Mouse (Mus musculus): ENCODE results near the gene Hist1h1b.

Hist1h1b gene

GRCm38 (mm10) chr13:21781639-21782038 lies 1.2 kb upstream of the Hist1h1b start:
- DNase-seq, result no peak

DNA sequence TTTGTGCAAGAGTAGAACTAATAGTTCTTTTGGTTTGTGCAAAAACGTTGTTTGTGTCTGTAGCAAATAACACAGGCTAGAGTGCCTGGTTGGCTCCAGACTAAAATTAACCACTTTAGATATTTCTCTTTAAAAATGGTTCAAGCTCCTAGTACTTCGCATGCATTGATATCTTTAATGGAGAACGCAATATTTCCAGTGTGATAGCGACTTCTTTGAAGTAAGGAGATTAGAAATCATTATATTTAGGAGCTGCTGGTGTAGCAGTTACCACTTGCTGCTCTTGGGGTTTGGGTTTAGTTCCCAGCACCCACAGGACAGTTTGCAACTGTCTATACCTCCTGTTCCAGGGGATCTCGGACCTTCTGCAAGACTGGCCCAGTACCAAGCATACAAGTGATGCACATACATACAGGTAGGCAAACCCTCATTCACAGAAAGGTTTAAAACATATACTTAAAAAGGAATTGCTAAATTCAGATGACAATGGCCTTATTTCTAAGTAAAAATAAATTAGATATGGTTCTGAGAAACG lies 663 bp upstream of the Hist1h1b start:
- no peak for DNase-seq

DNA sequence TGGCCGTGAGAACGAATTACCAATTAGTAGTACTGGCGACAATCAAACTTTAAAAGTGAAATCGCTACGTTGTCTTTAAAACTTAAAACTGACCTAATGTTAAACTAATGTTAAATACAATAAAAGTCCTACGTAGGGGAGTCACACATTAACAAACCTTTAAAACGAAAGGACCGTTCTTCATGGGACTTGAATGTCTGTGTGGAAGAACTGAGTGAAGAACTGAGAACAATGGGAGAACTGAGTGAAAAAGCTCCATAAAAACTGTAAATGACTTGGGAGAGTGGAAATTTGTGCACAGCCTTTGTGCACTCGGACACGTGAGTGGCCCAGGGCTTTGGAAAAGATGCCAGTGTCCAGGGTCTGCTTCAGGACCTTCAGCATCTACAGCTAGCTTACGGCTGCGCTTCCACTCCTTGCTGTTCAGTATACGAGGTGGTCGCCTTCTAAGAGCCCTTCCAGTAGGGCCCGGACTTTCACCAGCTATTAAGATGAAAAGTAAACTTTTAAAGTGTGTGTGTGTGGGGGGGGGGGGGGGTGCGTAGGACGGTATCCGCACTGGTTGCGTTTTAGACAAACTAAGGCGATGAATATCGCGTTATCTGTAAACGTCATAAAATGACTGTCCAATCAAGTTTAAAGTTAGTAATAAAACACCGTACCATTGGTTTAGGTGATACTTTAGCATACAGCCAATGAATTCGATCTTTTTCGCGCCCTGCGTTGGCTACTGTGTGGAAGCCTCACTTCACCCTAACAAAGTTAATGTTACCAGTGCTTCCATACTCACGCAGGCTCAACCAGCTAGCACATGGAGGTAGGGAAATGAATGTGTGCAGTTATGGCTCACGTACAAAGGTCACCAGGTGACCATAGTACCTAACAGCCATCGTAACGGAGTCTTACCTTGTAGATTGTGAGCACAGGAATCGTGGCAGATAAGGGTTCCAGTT lies 1.3 kb downstream of the Hist1h1b start:
- DNase-seq, result peak; percentile 52 to 68

GRCm38 (mm10) chr13:21755707-21756106 lies 24.7 kb downstream of the Hist1h1b start:
- DNase-seq, result no peak

- peak in 1 of 2 experiments; percentile 15 for DNase-seq
These were observed 26.0 kb downstream of the Hist1h1b start for GRCm38 (mm10) chr13:21754294-21755001.

DNA sequence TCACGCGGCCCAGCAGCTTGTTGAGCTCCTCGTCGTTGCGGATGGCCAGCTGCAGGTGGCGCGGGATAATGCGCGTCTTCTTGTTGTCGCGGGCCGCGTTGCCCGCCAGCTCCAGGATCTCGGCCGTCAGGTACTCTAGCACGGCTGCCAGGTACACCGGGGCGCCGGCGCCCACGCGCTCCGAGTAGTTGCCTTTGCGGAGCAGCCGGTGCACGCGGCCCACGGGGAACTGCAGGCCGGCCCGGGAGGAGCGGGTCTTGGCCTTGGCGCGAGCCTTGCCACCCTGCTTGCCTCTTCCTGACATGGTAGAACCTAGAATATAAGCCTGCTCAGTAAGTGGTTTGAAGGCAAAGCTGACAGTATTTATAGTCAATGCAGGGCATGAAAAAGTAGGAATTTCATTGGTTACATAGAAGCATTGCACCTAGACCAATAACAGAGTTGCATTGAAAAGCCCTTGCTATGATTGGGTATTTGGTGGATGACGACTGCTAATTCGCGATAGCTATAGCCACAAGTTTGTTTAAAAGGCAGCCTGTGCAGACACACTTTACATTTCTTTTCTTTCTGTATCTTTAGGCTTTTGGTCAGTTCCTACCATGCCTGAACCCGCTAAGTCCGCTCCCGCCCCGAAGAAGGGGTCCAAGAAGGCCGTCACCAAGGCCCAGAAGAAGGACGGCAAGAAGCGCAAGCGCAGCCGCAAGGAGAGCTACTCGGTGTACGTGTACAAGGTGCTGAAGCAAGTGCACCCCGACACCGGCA lies 26.7 kb downstream of the Hist1h1b start, which contains the start of the genes Hist1h2ak and Hist1h2bn:
Hist1h2ak (minus strand) TSS at position 304 of the 762 bp plus-strand sequence.
Hist1h2bn (plus strand) TSS at position 600 of the 762 bp plus-strand sequence.
- peak; percentile 40 to 75 for DNase-seq

DNA sequence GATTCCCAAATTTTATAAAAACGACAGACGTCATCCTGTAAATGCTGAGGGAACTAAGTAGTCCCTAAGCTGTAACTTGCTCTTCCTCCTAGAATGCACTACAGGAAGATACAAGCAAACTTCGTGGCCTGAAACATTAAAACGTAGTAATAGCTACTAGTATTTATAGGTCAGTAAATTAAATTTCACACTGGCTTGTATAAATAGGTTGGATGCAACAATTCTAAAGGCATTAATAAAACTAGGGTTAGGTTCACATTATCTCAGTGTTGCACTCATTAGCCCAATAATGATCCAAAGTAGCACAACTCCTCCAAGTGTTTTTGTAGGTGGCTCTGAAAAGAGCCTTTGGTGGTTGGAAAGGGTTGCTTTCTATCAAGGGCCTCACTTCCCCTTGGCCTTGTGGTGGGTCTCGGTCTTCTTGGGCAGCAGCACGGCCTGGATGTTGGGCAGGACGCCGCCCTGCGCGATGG lies 27.3 kb downstream of the Hist1h1b start:
- no peak for DNase-seq

DNA sequence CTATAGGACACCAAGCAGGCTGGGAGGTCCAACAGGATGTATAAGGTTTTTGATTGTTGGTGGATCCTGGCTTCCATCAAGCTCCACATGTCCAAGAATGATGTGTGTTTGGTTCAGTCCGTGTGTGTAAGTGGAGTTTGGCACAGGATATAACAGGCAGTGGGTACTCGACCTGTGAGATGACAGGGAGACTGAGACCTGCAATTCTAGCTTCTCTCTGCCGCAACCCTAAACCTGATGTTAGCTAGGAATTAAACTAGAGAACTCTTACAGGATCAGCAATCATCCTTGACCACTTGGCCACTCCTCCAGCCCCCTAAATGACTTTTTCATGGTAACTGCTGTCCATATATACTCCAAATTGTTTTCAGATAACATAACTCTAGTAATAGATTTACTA lies 28.1 kb downstream of the Hist1h1b start:
- DNase-seq, result no peak

- no peak for DNase-seq
These were observed 28.6 kb downstream of the Hist1h1b start for GRCm38 (mm10) chr13:21751827-21752226.

GRCm38 (mm10) chr13:21751417-21751816 lies 29.0 kb downstream of the Hist1h1b start:
- no peak for DNase-seq

- DNase-seq, result peak; percentile 93 to 95
These were observed 30.0 kb downstream of the Hist1h1b start, which contains the start of gene Hist1h4k for GRCm38 (mm10) chr13:21750159-21751017. Hist1h4k (minus strand) TSS chr13:21750505.

DNA sequence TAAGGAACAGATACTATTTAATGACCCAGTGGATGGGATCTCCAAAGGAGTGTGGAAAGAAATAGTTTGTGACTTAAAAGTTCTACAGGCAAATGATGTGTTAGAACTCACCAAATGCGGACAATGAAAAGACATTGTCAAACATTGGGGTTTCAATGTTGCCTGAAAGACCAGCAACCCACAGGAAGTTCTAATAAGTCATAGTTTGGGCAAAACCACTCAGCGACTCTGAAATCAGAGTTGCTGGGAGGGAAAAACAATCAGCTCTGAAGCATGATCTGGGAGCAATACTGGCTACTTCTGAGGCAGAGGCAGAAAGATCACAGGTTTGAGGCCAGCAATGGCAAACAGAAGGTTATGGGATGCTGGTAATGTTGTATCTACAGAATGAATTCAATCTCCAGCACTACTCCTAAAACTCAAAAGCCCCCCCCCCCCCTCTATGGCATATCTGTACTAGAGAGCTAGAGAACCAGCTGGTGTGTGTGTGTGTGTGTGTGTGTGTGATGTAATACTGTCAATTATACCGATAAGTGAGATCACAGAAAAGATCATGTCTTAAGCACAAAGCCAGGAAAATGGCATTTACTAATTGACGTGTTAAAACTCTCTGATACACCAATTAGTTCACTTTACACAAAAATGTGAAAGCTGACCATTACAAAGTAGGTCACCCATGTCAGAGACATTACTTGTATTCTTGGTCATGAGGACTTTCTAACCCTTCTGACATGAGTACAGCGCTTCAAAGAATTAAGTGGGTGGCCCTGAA lies 30.9 kb downstream of the Hist1h1b start:
- DNase-seq, result no peak

- no peak for DNase-seq
These were observed 35.4 kb downstream of the Hist1h1b start for GRCm38 (mm10) chr13:21745006-21745405.

DNA sequence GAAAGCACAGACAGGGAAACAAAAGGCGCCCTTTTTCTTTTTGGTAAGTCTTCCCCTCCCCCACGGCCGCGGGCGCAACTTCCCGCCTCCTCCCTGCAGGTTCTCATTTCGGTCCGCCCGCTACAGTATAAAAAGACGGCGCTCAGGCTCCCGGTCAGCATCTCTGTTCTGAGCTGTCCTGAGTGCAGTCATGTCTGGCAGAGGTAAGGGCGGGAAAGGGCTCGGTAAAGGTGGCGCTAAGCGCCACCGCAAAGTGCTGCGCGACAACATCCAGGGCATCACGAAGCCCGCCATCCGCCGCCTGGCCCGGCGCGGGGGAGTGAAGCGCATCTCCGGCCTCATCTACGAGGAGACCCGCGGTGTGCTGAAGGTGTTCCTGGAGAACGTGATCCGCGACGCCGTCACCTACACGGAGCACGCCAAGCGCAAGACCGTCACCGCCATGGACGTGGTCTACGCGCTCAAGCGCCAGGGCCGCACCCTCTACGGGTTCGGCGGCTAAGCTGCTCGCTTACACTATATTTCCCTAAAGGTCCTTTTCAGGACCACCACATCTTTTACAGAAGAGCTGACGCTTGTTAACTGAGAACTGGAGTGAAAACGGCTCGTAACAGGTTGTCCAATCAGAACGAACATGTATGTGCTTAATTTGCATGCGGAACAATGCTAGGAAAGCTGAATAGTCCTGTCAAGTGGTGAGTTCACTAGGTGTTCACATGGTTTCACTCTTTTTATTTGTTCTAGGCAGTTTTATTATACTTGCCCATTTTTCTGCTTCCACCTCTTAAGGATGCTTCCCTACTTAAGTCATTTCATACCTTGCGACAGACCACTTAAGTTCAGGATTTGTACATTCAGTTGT lies 45.3 kb downstream of the Hist1h1b start, which contains the start of gene Hist1h4j:
Hist1h4j (plus strand) TSS at position 159 of the 862 bp plus-strand sequence.
- DNase-seq, result peak; percentile 76 to 77

GRCm38 (mm10) chr13:21734010-21734905 lies 46.2 kb downstream of the Hist1h1b start:
- DNase-seq, result peak; percentile 63 to 80

DNA sequence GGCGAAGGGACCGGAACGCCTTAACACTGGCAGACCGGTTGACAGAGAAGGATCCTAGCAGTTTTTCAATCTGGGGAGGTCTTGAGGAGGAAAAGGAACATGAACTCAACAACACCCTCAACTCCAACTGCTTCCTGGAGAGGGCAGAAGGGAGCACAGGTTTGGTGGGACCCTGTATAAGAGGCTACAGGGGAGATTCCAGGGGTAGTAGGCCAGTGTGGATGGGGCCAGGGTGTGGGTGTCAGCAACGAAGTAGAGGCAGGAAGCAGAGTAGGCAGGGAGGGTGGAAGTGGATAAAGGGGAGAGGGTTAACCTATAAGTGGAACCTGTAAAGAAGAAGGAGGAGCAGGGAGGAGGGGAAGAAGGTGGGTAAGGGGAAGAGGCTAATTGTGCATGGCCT lies 47.0 kb downstream of the Hist1h1b start:
- no peak for DNase-seq
